Mouse (Mus musculus): ENCODE results near the gene Nfix. TPM values are rescaled to one million over a fixed set of nuclear protein-coding genes. Genes with fewer than 3 reads are reported as not detected.
"Not testable (repeated sequence)": the region's sequence is repeated elsewhere in the genome, so short reads cannot be mapped to it uniquely, and the experiment has no call there.

Nfix gene
- polyA plus RNA-seq, 1 experiment from 2014 or later: 39.2 TPM

DNA sequence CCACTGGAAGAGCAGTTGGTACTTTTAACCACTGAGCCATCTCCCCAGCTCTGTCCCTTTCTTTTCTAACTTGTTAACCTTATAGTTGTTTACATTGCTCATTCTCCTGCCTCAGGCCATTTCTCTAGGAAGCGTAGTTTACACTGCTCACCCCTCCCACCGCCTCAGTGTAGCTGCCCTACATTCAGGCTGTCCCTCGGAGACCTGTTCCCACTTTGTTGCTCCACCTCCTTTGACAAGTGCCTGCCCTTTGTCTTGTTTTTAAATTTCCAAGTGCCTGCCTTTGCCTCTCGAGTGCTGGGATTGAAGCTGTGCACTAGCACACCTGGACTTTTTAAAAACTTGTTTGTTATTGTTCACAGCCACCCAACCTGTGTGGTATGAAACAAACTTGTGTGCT lies 106.8 kb downstream of the Nfix start:
- Histone ChIP-seq H3K36me3 (peaks cover 39% of the 10 kb centered on the region), H3K27me3 (no peaks in the 10 kb centered on the region)

DNA sequence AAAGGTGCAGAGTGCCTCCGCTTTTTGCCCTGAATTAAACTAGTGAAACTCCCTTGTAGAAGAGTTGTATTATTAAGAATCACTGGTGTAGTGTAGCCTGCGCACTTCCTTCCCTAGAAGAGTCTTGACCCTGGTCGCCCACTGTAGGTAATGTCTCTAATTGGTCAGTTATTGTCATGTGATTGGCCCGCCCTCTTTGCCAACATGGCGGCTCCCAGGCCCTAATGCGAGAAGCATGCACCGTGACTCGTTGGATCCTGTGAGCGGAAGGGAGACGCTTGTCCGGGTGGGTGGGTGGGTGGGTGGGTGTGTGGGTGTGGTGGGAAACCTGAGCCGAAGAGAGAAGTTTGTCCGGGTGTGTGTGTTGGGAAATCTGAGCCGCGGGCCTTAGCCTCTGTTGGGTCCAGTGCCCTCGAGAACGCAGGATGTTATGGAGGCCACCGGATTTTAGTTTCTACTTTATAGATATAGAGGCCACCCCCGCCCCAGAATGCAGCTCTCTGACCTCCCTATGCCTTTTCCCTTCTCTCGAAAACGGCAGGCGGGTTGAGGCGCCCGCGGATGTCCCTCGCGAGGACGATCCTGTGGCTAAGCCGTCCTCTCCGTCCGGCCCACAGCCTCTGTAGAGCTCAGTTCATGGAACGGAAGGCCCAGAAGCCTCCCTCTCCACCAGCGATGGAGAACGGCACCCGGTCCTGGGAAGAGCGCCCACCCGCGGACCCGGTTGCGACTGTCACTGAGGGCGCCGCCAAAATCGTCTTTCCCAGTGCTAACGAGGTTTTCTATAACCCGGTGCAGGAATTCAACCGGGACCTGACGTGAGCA lies 110.8 kb downstream of the Nfix start:
- Histone ChIP-seq H3K4me1 (peaks cover 42% of the 10 kb centered on the region), H3K9me3 (no peaks in the 10 kb centered on the region), H3K27me3 (no peaks in the 10 kb centered on the region), H3K4me2 (peak overlapping the region; percentile 92), H3K4me3 (peak overlapping the region; percentile 91), H3K27ac (peak overlapping the region; percentile 49; the same call in 1 of the 2 replicates), H3K9ac (peak overlapping the region; percentile 75), H3K36me3 (peaks cover 18% of the 10 kb centered on the region)
- WGBS: under 1% methylated on average over 47 of the region's 47 CpGs
- ATAC-seq (ENCODE audit: borderline replicate concordance, extremely low read depth, low FRiP score, low TSS enrichment): peak; percentile 84

More for the DNA sequence above, 106.8 kb downstream of the Nfix start:
- Histone ChIP-seq H3K27ac (no peak overlapping the region), H3K9ac (no peak overlapping the region), H3K9me3 (no peaks in the 10 kb centered on the region), H3K4me2 (no peak overlapping the region), H3K4me3 (no peak overlapping the region), H3K4me1 (peaks cover 18% of the 10 kb centered on the region)
- ATAC-seq (ENCODE audit: borderline replicate concordance, extremely low read depth, low FRiP score, low TSS enrichment): no peak
- WGBS: 40% methylated on average over 4 of the region's 4 CpGs

DNA sequence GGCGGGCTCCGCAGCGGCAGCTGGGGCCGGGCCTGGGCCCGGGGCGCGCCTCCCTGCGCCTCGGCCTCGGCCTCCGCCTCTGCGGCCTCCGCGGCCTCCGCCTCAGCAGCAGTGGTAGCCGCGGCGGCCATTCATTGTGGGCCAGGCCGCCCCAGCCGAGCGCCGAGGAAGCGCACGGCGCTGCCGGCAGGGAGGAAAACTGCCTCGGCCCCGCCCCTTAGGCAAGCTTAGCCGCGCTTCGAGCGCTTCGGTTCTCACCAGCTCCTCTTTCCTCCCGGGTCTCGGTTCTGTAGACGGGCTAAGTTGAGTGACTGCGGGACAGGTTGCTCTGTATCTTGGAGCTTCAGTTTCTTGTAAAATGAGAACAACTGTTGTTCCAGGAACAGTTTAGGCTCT lies 112.4 kb downstream of the Nfix start, which contains the start of gene Nacc1:
Gene Nacc1 (minus strand): TSS at position 158 of the 396 bp plus-strand sequence.
- Histone ChIP-seq H3K4me1 (peaks cover 42% of the 10 kb centered on the region), H3K36me3 (peaks cover 19% of the 10 kb centered on the region), H3K9me3 (no peaks in the 10 kb centered on the region), H3K9ac (peak within 1 kb of the TSS; percentile 99), H3K4me2 (peak within 1 kb of the TSS; percentile 88), H3K4me3 (peak within 1 kb of the TSS; percentile 92), H3K27ac (peak within 1 kb of the TSS; percentile 94), H3K27me3 (no peaks in the 10 kb centered on the region)
- peak; percentile 86 for ATAC-seq (ENCODE audit: borderline replicate concordance, extremely low read depth, low FRiP score, low TSS enrichment)
- WGBS: under 1% methylated on average over 36 of the region's 37 CpGs

DNA sequence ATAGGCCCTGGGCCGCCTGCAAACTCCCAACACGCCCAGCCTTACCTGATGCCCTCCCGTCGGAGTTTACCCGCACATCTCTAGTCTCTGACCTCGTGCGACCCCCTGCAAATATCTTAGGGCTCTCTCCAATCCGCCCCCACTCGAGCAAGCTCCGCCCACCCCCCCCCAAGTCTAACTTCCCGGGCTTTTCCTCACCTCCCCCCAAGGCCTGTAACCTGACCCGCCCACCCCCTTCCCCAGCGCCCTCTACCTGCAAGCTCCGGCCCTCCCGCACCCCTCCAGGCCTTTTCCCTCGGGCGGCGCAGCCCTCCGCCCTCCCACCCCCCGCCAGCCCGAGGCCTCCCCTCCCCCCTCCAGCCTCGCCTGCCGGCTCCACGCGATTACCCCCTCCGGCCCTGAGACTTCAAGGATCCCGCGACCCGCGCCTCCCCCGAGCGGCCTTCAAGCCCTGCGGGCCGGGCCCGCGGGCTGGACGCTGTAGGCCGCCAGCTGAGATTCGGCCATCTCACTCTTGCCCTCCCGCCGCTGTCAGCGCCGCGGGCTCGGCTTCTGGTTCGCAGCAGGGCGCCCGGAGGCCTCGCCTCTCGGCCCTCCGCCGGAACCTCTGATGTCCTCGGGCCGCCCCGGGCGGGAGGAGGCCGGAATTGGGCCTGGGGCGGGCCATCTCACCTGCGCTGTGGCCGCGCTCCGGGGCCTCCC lies 113.0 kb downstream of the Nfix start:
- Histone ChIP-seq H3K9me3 (no peaks in the 10 kb centered on the region), H3K4me3 (peak overlapping the region; percentile 92), H3K27ac (peak overlapping the region; percentile 94), H3K36me3 (peaks cover 17% of the 10 kb centered on the region), H3K4me2 (peak overlapping the region; percentile 88), H3K4me1 (peaks cover 42% of the 10 kb centered on the region), H3K27me3 (no peaks in the 10 kb centered on the region), H3K9ac (peak overlapping the region; percentile 99)
- under 1% methylated on average over 56 of the region's 62 CpGs for WGBS
- peak; percentile 53 for ATAC-seq (ENCODE audit: borderline replicate concordance, extremely low read depth, low FRiP score, low TSS enrichment)

DNA sequence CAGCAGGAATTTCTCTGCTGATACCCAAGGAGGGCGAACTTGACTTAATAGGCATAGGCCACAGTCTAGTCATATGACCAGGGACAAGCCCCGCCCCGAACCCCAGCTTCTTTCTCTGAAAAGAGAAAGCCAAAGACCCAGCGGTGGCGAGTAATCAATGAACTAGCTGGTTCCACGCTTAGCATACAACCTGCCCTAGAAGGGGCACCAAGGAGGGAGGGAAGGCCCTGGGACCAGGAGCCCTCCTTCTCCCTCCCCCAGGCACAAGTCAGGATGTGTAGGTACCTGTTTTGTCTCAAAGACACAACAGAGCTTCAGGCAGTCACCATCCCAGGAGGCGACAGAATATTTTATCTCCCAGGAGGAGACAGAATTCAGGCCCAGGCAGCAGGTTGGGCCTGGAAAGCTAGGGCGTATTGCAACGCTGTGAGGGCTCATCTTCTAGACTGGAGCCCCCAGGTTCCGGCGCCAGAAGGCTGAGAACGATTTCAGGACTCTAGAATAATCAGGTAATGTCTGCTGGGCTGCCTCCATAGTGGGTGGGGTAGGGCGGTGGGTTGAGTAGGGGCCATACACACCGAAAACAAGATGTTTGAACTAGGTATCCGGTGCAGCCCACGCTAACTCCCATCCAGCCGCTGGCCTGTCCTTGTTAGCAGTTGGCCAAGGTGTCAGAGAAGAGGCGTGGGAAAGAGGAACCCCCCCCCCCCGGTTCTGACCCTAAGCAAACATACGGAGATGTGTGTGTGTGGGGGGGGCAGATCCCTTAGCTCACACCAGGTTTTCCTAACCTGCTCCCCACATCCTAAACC lies 113.7 kb downstream of the Nfix start, which contains the start of gene Trmt1:
Gene Trmt1 (plus strand): TSS at position 117 of the 812 bp plus-strand sequence.
- H3K4me1 ChIP-seq: peaks cover 42% of the 10 kb centered on the region
- H3K4me2 ChIP-seq: peak within 1 kb of the TSS; percentile 88
- WGBS: 11% methylated on average over 20 of the region's 20 CpGs
- H3K9ac ChIP-seq: peak within 1 kb of the TSS; percentile 99
- no peaks in the 10 kb centered on the region for H3K27me3 ChIP-seq
- peak within 1 kb of the TSS; percentile 94 for H3K27ac ChIP-seq
- H3K4me3 ChIP-seq: peak within 1 kb of the TSS; percentile 92
- H3K9me3 ChIP-seq: no peaks in the 10 kb centered on the region
- peaks cover 15% of the 10 kb centered on the region; the same call in 1 of the 2 replicates for H3K36me3 ChIP-seq
- ATAC-seq (ENCODE audit: borderline replicate concordance, extremely low read depth, low FRiP score, low TSS enrichment): peak; percentile 6

DNA sequence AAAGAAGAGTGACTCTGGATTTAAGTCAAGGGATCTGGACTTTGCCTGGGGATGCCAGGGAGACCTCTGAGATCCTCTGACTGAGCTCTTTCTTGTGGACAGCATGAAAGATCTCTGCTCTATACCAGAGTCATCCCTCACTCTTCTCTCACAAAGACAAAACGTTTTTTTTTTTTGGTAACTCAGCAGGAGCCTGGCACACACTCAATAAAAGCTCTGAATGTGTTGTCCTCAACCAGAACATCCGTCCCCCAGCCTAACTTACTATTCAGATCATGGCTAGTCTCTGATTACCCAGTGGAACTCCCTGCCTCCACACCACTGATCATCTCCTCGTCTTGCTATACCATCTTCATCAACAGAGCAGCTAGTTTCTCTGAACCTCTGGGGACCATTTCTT lies 115.6 kb downstream of the Nfix start:
- Histone ChIP-seq H3K36me3 (0 out of 2 replicates have a peak, but pooled peaks cover 11% of the 10 kb centered on the region), H3K4me2 (no peak overlapping the region), H3K4me3 (no peak overlapping the region), H3K9ac (no peak overlapping the region), H3K4me1 (peaks cover 30% of the 10 kb centered on the region), H3K27me3 (no peaks in the 10 kb centered on the region), H3K27ac (no peak overlapping the region), H3K9me3 (no peaks in the 10 kb centered on the region)
- WGBS: 49% methylated on average over 3 of the region's 3 CpGs
- ATAC-seq (ENCODE audit: borderline replicate concordance, extremely low read depth, low FRiP score, low TSS enrichment): no peak

DNA sequence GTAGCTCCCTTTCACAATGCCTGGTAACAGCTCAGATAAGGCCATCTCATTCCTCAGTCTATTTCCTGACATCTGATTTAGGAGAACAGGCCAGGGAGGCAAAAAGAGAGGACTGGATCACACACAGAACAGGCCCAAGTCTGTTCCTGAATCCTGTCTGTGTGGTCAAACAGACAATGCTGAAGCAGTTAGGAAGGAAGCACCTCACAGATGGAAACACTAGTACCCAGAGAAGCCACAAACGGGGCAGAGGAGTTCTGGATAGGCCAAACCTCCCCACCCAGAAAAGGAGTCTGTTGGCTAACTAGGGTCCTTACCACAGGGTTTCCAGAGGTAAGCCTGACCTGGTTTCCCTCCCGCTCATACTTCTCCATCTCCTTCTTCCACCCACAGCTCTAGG lies 117.9 kb downstream of the Nfix start:
- H3K4me1 ChIP-seq: peaks cover 19% of the 10 kb centered on the region
- H3K4me2 ChIP-seq: no peak overlapping the region
- no peaks in the 10 kb centered on the region for H3K9me3 ChIP-seq
- H3K9ac ChIP-seq: no peak overlapping the region
- H3K27me3 ChIP-seq: no peaks in the 10 kb centered on the region
- no peak overlapping the region for H3K4me3 ChIP-seq
- WGBS: 78% methylated on average over 2 of the region's 2 CpGs
- 0 out of 2 replicates have a peak, but pooled peaks cover 13% of the 10 kb centered on the region for H3K36me3 ChIP-seq
- ATAC-seq (ENCODE audit: borderline replicate concordance, extremely low read depth, low FRiP score, low TSS enrichment): no peak
- no peak overlapping the region for H3K27ac ChIP-seq

DNA sequence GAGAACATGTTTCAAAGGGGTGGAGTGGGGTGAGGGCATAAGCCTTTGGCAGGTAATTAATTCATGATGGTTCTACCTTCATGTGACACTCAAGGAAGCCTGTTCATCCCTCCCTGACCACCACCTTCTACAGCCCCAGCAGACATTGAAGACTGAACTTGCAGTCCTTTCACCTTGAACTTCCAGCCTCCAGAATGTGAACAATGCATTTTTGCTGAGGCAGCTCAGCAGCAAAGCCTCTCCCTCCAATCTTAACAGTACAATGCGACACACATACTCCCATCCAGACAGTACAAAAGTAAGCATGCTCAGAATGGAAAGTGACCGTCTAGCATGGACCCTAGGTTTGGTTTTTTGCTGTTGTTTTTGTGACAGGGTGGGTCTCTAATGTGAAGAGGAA lies 118.7 kb downstream of the Nfix start:
- 78% methylated on average over 2 of the region's 2 CpGs for WGBS

DNA sequence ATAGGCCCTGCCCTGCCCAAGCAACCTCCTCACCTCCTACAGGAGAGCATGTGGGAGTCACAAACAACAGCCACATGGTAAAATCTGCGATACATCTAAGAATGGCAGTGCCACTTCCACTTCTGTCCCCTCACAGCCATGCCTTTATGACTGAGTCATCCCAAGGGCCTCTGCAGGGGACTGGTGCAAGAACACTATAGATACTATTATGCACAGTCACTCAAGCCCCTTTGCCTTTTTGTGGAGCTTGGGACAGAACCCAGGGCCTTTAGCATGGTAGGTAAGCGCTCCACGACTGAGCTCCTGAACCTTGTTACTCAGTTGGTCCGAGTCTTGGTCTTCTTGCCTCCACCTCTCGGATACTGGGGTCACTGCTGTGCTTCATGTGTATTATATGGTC lies 122.8 kb downstream of the Nfix start:
- Histone ChIP-seq H3K36me3 (peaks cover 48% of the 10 kb centered on the region), H3K27ac (no peak overlapping the region), H3K4me1 (no peaks in the 10 kb centered on the region), H3K27me3 (no peaks in the 10 kb centered on the region), H3K9ac (no peak overlapping the region), H3K9me3 (no peaks in the 10 kb centered on the region), H3K4me2 (no peak overlapping the region), H3K4me3 (no peak overlapping the region)
- 88% methylated on average over 5 of the region's 5 CpGs for WGBS
- no peak for ATAC-seq (ENCODE audit: borderline replicate concordance, extremely low read depth, low FRiP score, low TSS enrichment)

More for the DNA sequence above, 118.7 kb downstream of the Nfix start:
- H3K27me3 ChIP-seq: no peaks in the 10 kb centered on the region
- no peak overlapping the region for H3K27ac ChIP-seq
- no peak overlapping the region for H3K4me2 ChIP-seq
- peaks cover 16% of the 10 kb centered on the region for H3K4me1 ChIP-seq
- ATAC-seq (ENCODE audit: borderline replicate concordance, extremely low read depth, low FRiP score, low TSS enrichment): no peak
- peaks cover 18% of the 10 kb centered on the region; the same call in 1 of the 2 replicates for H3K36me3 ChIP-seq
- H3K9me3 ChIP-seq: no peaks in the 10 kb centered on the region
- no peak overlapping the region for H3K9ac ChIP-seq
- H3K4me3 ChIP-seq: no peak overlapping the region

DNA sequence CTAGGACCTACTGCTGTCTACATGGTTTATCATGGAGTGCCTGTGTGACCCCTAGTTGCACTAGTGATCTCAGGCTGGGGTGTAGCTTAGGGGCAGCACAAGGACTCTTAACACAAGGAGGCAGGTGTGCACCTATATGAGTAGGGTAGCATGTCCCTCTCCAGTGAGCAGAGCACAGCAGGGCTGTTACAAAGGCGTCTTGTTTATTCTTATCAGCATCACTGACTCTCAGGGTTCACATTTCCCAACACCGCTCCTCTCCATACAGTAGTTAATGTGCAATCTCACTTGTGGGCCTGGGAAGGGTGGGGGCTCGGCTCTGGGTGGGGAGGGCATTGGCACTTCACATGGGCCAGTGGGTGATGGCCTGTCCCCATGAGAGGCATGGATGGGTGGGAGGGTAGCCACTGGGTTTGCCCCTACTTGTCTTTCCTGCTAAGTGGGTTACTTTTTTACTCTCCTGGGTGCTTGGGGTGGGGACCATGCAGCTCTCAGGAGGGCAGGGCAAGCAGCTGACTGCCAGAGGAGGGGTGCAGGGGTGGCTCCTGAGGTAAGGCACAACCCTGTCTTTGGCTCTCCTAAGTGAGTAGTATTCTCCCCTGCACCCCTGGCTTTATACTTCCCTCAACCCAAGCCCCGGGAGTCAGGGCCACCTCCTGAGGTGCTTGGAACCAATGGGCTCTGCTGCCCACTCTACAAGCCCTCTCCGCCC lies 129.7 kb downstream of the Nfix start:
- not testable (repeated sequence) for H3K4me2 ChIP-seq, H3K4me1 ChIP-seq, H3K4me3 ChIP-seq, H3K9ac ChIP-seq, H3K27ac ChIP-seq, H3K27me3 ChIP-seq, H3K9me3 ChIP-seq
- ATAC-seq (ENCODE audit: borderline replicate concordance, extremely low read depth, low FRiP score, low TSS enrichment): 0 out of 2 replicates have a peak, but pooled peaks have one; percentile 17
- WGBS: 65% methylated on average over 5 of the region's 5 CpGs
- peaks cover 51% of the 10 kb centered on the region for H3K36me3 ChIP-seq
